Mouse (Mus musculus): Measurements from ENCODE around the gene Tomm22.

DNA sequence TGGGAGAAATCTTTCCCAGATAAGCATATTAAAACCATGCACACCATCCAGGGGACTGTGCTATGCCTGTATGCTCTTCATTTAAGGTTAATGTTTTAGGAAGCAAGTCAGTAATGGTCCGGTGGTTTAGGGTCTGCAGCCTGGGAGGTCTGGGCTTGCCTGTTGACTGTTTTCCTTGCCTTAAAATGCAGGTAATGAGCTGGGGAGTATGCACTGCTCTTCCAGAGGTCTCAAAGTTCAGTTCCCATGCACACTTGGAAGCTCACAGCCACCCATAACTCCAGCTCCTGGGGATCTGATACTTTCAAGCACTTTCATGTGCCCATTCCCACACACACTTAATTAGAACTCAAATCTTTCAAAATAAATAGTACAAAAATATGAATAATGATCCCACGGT, 25.8 kb downstream of the Tomm22 start:
- no peak for TF ChIP-seq CEBPB (IDR thresholded peaks at IDR 0.05; ENCODE audit: insufficient read depth, poor library complexity, severe bottlenecking)
- no peak for TF ChIP-seq POLR2A (IDR thresholded peaks at IDR 0.05; ENCODE audit: insufficient read length, low read depth)
- TF ChIP-seq MYOG (IDR thresholded peaks at IDR 0.05; ENCODE audit: control insufficient read depth in 1 of 3, insufficient read depth in 1 of 3, insufficient read length in 2 of 3, low read depth in 2 of 3): no peak
- TF ChIP-seq MYOD1 (IDR thresholded peaks at IDR 0.05; ENCODE audit: control insufficient read depth in 1 of 3, insufficient read length in 2 of 3, low read depth in 2 of 3): no peak
- no peak for TF ChIP-seq E2F4 (IDR thresholded peaks at IDR 0.05; ENCODE audit: insufficient read depth)
- TF ChIP-seq SRF (IDR thresholded peaks at IDR 0.05; ENCODE audit: control insufficient read depth, insufficient read length, low read depth): no peak
- no peak for TF ChIP-seq TCF3 (IDR thresholded peaks at IDR 0.05; ENCODE audit: insufficient read length, low read depth)
